Mouse (Mus musculus): ENCODE results near the gene Slc1a1.
A peak's percentile ranks its signal among the peaks of the same experiment; 100 is the strongest.

The Slc1a1 gene

GRCm38 (mm10) chr19:28916492-28916891 lies 81.6 kb downstream of the Slc1a1 start:
- DNase-seq (ENCODE audit: low read depth, low spot score): no peak

GRCm38 (mm10) chr19:28917839-28918238 lies 83.0 kb downstream of the Slc1a1 start:
- DNase-seq (ENCODE audit: low read depth, low spot score): no peak

GRCm38 (mm10) chr19:28926366-28926765 lies 91.5 kb downstream of the Slc1a1 start:
- DNase-seq (ENCODE audit: low read depth, low spot score): no peak

GRCm38 (mm10) chr19:28927396-28927795 lies 92.5 kb downstream of the Slc1a1 start:
- no peak for DNase-seq (ENCODE audit: low read depth, low spot score)

- no peak for DNase-seq (ENCODE audit: low read depth, low spot score)
These were observed 94.2 kb downstream of the Slc1a1 start for GRCm38 (mm10) chr19:28929034-28929433.

GRCm38 (mm10) chr19:28934897-28935296 lies 100.0 kb downstream of the Slc1a1 start:
- no peak for DNase-seq (ENCODE audit: low read depth, low spot score)

- DNase-seq (ENCODE audit: low read depth, low spot score): no peak
These were observed 105.5 kb downstream of the Slc1a1 start for GRCm38 (mm10) chr19:28940135-28940874.

GRCm38 (mm10) chr19:28941271-28941670 lies 106.4 kb downstream of the Slc1a1 start:
- DNase-seq (ENCODE audit: low read depth, low spot score): no peak

- DNase-seq (ENCODE audit: low read depth, low spot score): no peak
These were observed 111.9 kb downstream of the Slc1a1 start for GRCm38 (mm10) chr19:28946782-28947181.

- DNase-seq (ENCODE audit: low read depth, low spot score): no peak
These were observed 112.5 kb downstream of the Slc1a1 start for GRCm38 (mm10) chr19:28947311-28947710.

- DNase-seq (ENCODE audit: low read depth, low spot score): no peak
These were observed 116.4 kb downstream of the Slc1a1 start for GRCm38 (mm10) chr19:28951251-28951650.

GRCm38 (mm10) chr19:28963113-28963512 lies 128.3 kb downstream of the Slc1a1 start:
- DNase-seq (ENCODE audit: low read depth, low spot score): peak; percentile 90

- DNase-seq (ENCODE audit: low read depth, low spot score): no peak
These were observed 128.6 kb downstream of the Slc1a1 start for GRCm38 (mm10) chr19:28963513-28963841.
